Mouse (Mus musculus) kidney, embryonic 14.5 days (tissue): ENCODE measurements at regions not wholly inside any gene's neighbourhood (a gene's known extent, or its start where the extent isn't known, plus 50 kb on each side); places are given as distances from the start of the nearest gene placed in this dataset.

Experiments
- ATAC-seq: fragments of 200-750 bp; cut with Nextera tagmentation; 2 replicates; pipeline ENCODE4 v1.8.0; 2017; ENCODE audit warnings: moderate number of reproducible peaks, mild to moderate bottlenecking, moderate TSS enrichment, moderate library complexity; ENCODE audit not compliant: low FRiP score, low TSS enrichment
- H3K27ac ChIP-seq: fragments of 300-500 bp; sonication (generic); 2 replicates; pipeline ENCODE4 v1.5.1; 2014; ENCODE audit warnings: low read depth, mild to moderate bottlenecking, low read length, moderate library complexity, mixed read lengths
- H3K27me3 ChIP-seq: fragments of 300-500 bp; sonication (generic); 2 replicates; pipeline ENCODE4 v1.6.1; 2014; ENCODE audit warnings: mild to moderate bottlenecking, low read length; ENCODE audit not compliant: control insufficient read depth, insufficient read depth
- H3K36me3 ChIP-seq: fragments of 300-500 bp; sonication (generic); 2 replicates; pipeline ENCODE4 v1.6.1; 2014; ENCODE audit warnings: low read length, mixed read lengths; ENCODE audit not compliant: control insufficient read depth, insufficient read depth
- H3K4me1 ChIP-seq: fragments of 300-500 bp; sonication (generic); 2 replicates; pipeline ENCODE4 v1.6.1; 2014; ENCODE audit warnings: low read length, mixed read lengths; ENCODE audit not compliant: control insufficient read depth, insufficient read depth
- H3K4me2 ChIP-seq: fragments of 300-500 bp; sonication (generic); replicated peaks from 2 replicates; pipeline ENCODE4 v1.6.1; 2014; ENCODE audit warnings: low read depth, mild to moderate bottlenecking, low read length
- H3K4me3 ChIP-seq: fragments of 300-500 bp; sonication (generic); 2 replicates; pipeline ENCODE4 v1.5.1; 2014; ENCODE audit warnings: mild to moderate bottlenecking, low read length
- H3K9ac ChIP-seq: fragments of 300-500 bp; sonication (generic); 2 replicates; pipeline ENCODE4 v1.6.1; 2014; ENCODE audit warnings: low read depth, mild to moderate bottlenecking, low read length, moderate library complexity
- H3K9me3 ChIP-seq: fragments of 300-500 bp; sonication (generic); 2 replicates; pipeline ENCODE4 v1.6.1; 2016; ENCODE audit warnings: low read length; ENCODE audit not compliant: control insufficient read depth
- WGBS: fragments of 180-500 bp; shearing (Covaris S2); extraction: QIAGEN DNeasy Blood & Tissue Kit; methylation state at CpG from one replicate; pipeline ENCODE4 v1.1.7; 2014; 5-methylcytosine and 5-hydroxymethylcytosine counted together

- no peak overlapping the region for H3K27ac ChIP-seq
- no peaks in the 10 kb centered on the region for H3K9me3 ChIP-seq
- no peaks in the 10 kb centered on the region for H3K36me3 ChIP-seq
- no peak for ATAC-seq
- WGBS: 67% methylated on average over 6 of the region's 6 CpGs
- H3K4me1 ChIP-seq: no peaks in the 10 kb centered on the region
- no peaks in the 10 kb centered on the region for H3K27me3 ChIP-seq
- H3K4me3 ChIP-seq: no peak overlapping the region
- H3K4me2 ChIP-seq: no peak overlapping the region
- H3K9ac ChIP-seq: no peak overlapping the region
Observed at GRCm38 (mm10) chr9:94404551-94404950, 133.3 kb downstream of the 1190002N15Rik start.

- Histone ChIP-seq H3K27me3 (no peaks in the 10 kb centered on the region), H3K27ac (no peak overlapping the region), H3K4me1 (no peaks in the 10 kb centered on the region), H3K4me2 (no peak overlapping the region), H3K9ac (no peak overlapping the region), H3K36me3 (no peaks in the 10 kb centered on the region), H3K4me3 (no peak overlapping the region), H3K9me3 (no peaks in the 10 kb centered on the region)
- ATAC-seq: no peak
- WGBS: 96% methylated on average over 1 of the region's 1 CpGs
Observed at GRCm38 (mm10) chr9:94400596-94400995, 137.3 kb downstream of the 1190002N15Rik start.

GRCm38 (mm10) chr9:94395215-94395614 lies 142.7 kb downstream of the 1190002N15Rik start:
- 87% methylated on average over 5 of the region's 5 CpGs for WGBS
- no peak overlapping the region for H3K9ac ChIP-seq

GRCm38 (mm10) chr9:94386190-94386589 lies 151.7 kb downstream of the 1190002N15Rik start:
- H3K9me3 ChIP-seq: no peaks in the 10 kb centered on the region
- ATAC-seq: no peak

More at GRCm38 (mm10) chr9:94395215-94395614, 142.7 kb downstream of the 1190002N15Rik start:
- H3K36me3 ChIP-seq: no peaks in the 10 kb centered on the region
- no peaks in the 10 kb centered on the region for H3K4me1 ChIP-seq
- no peak overlapping the region for H3K4me2 ChIP-seq
- no peaks in the 10 kb centered on the region for H3K9me3 ChIP-seq
- H3K27ac ChIP-seq: no peak overlapping the region
- no peak for ATAC-seq
- H3K27me3 ChIP-seq: no peaks in the 10 kb centered on the region
- no peak overlapping the region for H3K4me3 ChIP-seq

GRCm38 (mm10) chr9:94382293-94382692 lies 155.6 kb downstream of the 1190002N15Rik start:
- Histone ChIP-seq H3K4me2 (no peak overlapping the region), H3K27me3 (no peaks in the 10 kb centered on the region), H3K36me3 (no peaks in the 10 kb centered on the region), H3K4me3 (no peak overlapping the region), H3K4me1 (no peaks in the 10 kb centered on the region; the same call in 1 of the 2 replicates), H3K9ac (no peak overlapping the region), H3K27ac (no peak overlapping the region), H3K9me3 (no peaks in the 10 kb centered on the region)
- no peak for ATAC-seq
- 68% methylated on average over 2 of the region's 2 CpGs for WGBS

More at GRCm38 (mm10) chr9:94386190-94386589, 151.7 kb downstream of the 1190002N15Rik start:
- no peak overlapping the region for H3K9ac ChIP-seq
- no peaks in the 10 kb centered on the region for H3K4me1 ChIP-seq
- no peak overlapping the region for H3K27ac ChIP-seq
- no peak overlapping the region for H3K4me2 ChIP-seq
- no peaks in the 10 kb centered on the region for H3K27me3 ChIP-seq
- no peaks in the 10 kb centered on the region for H3K36me3 ChIP-seq
- H3K4me3 ChIP-seq: no peak overlapping the region

- Histone ChIP-seq H3K4me1 (no peaks in the 10 kb centered on the region; the same call in 1 of the 2 replicates), H3K9ac (no peak overlapping the region), H3K4me3 (no peak overlapping the region), H3K27ac (no peak overlapping the region), H3K4me2 (no peak overlapping the region), H3K9me3 (no peaks in the 10 kb centered on the region), H3K36me3 (no peaks in the 10 kb centered on the region), H3K27me3 (no peaks in the 10 kb centered on the region)
- 29% methylated on average over 5 of the region's 5 CpGs for WGBS
- ATAC-seq: peak; percentile 68; the same call in 1 of the 2 replicates
Observed at GRCm38 (mm10) chr9:94378835-94379234, 159.0 kb downstream of the 1190002N15Rik start.

GRCm38 (mm10) chr9:94378291-94378690 lies 159.6 kb downstream of the 1190002N15Rik start:
- no peak overlapping the region for H3K27ac ChIP-seq
- 83% methylated on average over 6 of the region's 6 CpGs for WGBS
- no peaks in the 10 kb centered on the region for H3K27me3 ChIP-seq
- H3K36me3 ChIP-seq: no peaks in the 10 kb centered on the region
- no peak overlapping the region for H3K4me2 ChIP-seq
- H3K9ac ChIP-seq: no peak overlapping the region
- H3K4me1 ChIP-seq: no peaks in the 10 kb centered on the region; the same call in 1 of the 2 replicates
- H3K4me3 ChIP-seq: no peak overlapping the region
- no peaks in the 10 kb centered on the region for H3K9me3 ChIP-seq
- ATAC-seq: no peak

- Histone ChIP-seq H3K4me1 (no peaks in the 10 kb centered on the region; the same call in 1 of the 2 replicates), H3K4me3 (no peak overlapping the region), H3K27ac (no peak overlapping the region), H3K9me3 (no peaks in the 10 kb centered on the region), H3K27me3 (no peaks in the 10 kb centered on the region), H3K36me3 (no peaks in the 10 kb centered on the region), H3K4me2 (no peak overlapping the region), H3K9ac (no peak overlapping the region)
- ATAC-seq: no peak
- WGBS: 74% methylated on average over 7 of the region's 7 CpGs
Observed at GRCm38 (mm10) chr9:94377346-94378039, 160.4 kb downstream of the 1190002N15Rik start.

GRCm38 (mm10) chr9:94370976-94371375 lies 166.9 kb downstream of the 1190002N15Rik start:
- Histone ChIP-seq H3K4me2 (no peak overlapping the region), H3K4me1 (no peaks in the 10 kb centered on the region), H3K4me3 (no peak overlapping the region), H3K9me3 (no peaks in the 10 kb centered on the region), H3K36me3 (no peaks in the 10 kb centered on the region), H3K9ac (no peak overlapping the region), H3K27me3 (no peaks in the 10 kb centered on the region), H3K27ac (no peak overlapping the region)
- no peak for ATAC-seq
- 76% methylated on average over 2 of the region's 2 CpGs for WGBS
